Mouse (Mus musculus) hindbrain, postnatal 0 days (tissue): ENCODE measurements around the gene Ppp1r3d. TPM values are rescaled to one million over a fixed set of nuclear protein-coding genes. Genes with fewer than 3 reads are reported as not detected.

Experiments used
- ATAC-seq: fragments of 200-750 bp; cut with Nextera tagmentation; 2 replicates; pipeline ENCODE4 v1.8.0; 2017; ENCODE audit warnings: mild to moderate bottlenecking, moderate TSS enrichment, moderate library complexity
- DNase-seq: peaks from one replicate; pipeline ENCODE4 v3.0.0-alpha.2; 2015; ENCODE audit warnings: low spot score
- H3K27ac ChIP-seq: fragments of 300-500 bp; sonication (generic); 2 replicates; pipeline ENCODE4 v1.5.1; 2014; ENCODE audit warnings: mild to moderate bottlenecking
- H3K27me3 ChIP-seq: fragments of 300-500 bp; sonication (generic); 2 replicates; pipeline ENCODE4 v1.6.1; 2014; ENCODE audit warnings: low read length, mixed read lengths; ENCODE audit not compliant: insufficient read depth
- H3K36me3 ChIP-seq: fragments of 300-500 bp; sonication (generic); 2 replicates; pipeline ENCODE4 v1.6.1; 2014; ENCODE audit warnings: low read length, mixed read lengths; ENCODE audit not compliant: insufficient read depth
- H3K4me1 ChIP-seq: fragments of 300-500 bp; sonication (generic); 2 replicates; pipeline ENCODE4 v1.6.1; 2014; ENCODE audit warnings: antibody characterized with exemption, low read length, mixed read lengths; ENCODE audit not compliant: insufficient read depth
- H3K4me2 ChIP-seq: fragments of 300-500 bp; sonication (generic); 2 replicates; pipeline ENCODE4 v1.6.1; 2014; ENCODE audit warnings: low read depth, mild to moderate bottlenecking, low read length, moderate library complexity, mixed read lengths
- H3K4me3 ChIP-seq: fragments of 300-500 bp; sonication (generic); 2 replicates; pipeline ENCODE4 v1.5.1; 2014; ENCODE audit warnings: low read length
- H3K9ac ChIP-seq: fragments of 300-500 bp; sonication (generic); replicated peaks from 2 replicates; pipeline ENCODE4 v1.6.1; 2014; ENCODE audit warnings: mild to moderate bottlenecking, low read length, moderate library complexity, mixed read lengths
- H3K9me3 ChIP-seq: fragments of 300-500 bp; sonication (generic); 2 replicates; pipeline ENCODE4 v1.6.1; 2016; ENCODE audit warnings: low read length, mixed read lengths
- CTCF ChIP-seq: IDR thresholded peaks from 2 replicates; pipeline ENCODE4 v1.5.1; 2016; ENCODE audit warnings: antibody characterized with exemption, control low read depth, low read depth
- WGBS: fragments of 180-500 bp; shearing (Covaris S2); extraction: QIAGEN DNeasy Blood & Tissue Kit; methylation state at CpG from one replicate; pipeline ENCODE4 v1.1.7; 2014; 5-methylcytosine and 5-hydroxymethylcytosine counted together
- polyA plus RNA-seq: library from polyadenylated mRNA; unstranded; fragments of >200 nt; fragmentation: Nextera tagmentation; extraction: Ambion mirVana; gene quantifications from 2 replicates; pipeline ENCODE4 v1.2.1, GENCODE M21; 2015
- total RNA-seq: library from RNA; depleted of rRNA; stranded (reverse); fragments of >200 nt; gene quantifications from 2 replicates; pipeline ENCODE4 v1.2.3, GENCODE M21; 2014

The Ppp1r3d gene
- total and polyA plus RNA-seq, 2 experiments from 2014 or later, result 6.6 to 17.0 TPM

DNA sequence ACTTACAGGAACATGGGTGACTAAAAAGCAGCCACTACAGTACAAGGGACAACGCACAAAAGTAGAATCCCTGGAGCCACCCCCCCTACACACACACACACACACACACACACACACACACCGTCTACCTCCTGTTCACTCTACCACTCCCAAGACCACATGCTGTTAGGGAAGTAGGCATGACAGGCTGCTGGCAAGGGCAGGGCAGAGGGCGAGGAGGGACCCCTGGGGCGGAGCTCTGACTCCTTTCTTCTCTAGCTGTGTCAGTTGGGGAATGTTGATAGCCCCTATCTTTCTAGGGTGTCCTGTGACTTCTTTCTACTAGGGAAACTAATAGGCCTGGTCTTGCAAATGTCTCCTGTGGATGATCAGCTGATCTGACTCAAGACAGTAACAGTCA, 2.7 kb upstream of the Ppp1r3d start:
- H3K4me1 ChIP-seq, result peaks cover 23% of the 10 kb centered on the region
- H3K4me2 ChIP-seq, result no peak overlapping the region
- H3K36me3 ChIP-seq, result no peaks in the 10 kb centered on the region; the same call in 1 of the 2 replicates
- TF ChIP-seq CTCF, result no peak
- ATAC-seq (no peak), DNase-seq (no peak)
- no peak overlapping the region for H3K4me3 ChIP-seq
- WGBS, result 53% methylated on average over 4 of the region's 4 CpGs
- no peak overlapping the region for H3K27ac ChIP-seq
- no peaks in the 10 kb centered on the region for H3K9me3 ChIP-seq
- H3K27me3 ChIP-seq, result no peaks in the 10 kb centered on the region
- no peak overlapping the region for H3K9ac ChIP-seq

DNA sequence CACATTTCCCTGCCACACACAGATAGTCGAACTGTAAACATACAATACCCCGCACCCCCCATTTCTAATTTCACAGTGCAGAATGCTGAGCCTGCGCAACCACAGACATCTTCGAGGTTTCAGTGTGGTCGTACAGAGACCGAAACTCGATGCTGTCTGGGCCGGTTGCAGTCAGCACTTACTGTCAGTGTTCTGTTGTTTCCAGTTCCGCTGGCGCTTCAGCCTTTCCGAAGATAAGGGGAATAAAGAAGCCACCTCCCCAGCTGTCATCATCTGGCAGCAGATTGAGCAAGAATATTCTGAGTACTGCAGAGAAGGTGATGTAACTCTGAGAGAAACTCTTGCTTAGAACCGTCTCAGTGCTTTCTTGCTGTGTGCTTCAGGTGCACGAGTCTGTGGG, 2.2 kb upstream of the Ppp1r3d start:
- TF ChIP-seq CTCF, result no peak
- no peaks in the 10 kb centered on the region; the same call in 1 of the 2 replicates for H3K36me3 ChIP-seq
- H3K9ac ChIP-seq, result no peak overlapping the region
- H3K27ac ChIP-seq, result no peak overlapping the region
- ATAC-seq (no peak), DNase-seq (no peak)
- WGBS, result 73% methylated on average over 13 of the region's 13 CpGs
- no peak overlapping the region for H3K4me3 ChIP-seq
- H3K9me3 ChIP-seq, result no peaks in the 10 kb centered on the region
- H3K4me2 ChIP-seq, result no peak overlapping the region
- peaks cover 23% of the 10 kb centered on the region for H3K4me1 ChIP-seq
- H3K27me3 ChIP-seq, result no peaks in the 10 kb centered on the region

DNA sequence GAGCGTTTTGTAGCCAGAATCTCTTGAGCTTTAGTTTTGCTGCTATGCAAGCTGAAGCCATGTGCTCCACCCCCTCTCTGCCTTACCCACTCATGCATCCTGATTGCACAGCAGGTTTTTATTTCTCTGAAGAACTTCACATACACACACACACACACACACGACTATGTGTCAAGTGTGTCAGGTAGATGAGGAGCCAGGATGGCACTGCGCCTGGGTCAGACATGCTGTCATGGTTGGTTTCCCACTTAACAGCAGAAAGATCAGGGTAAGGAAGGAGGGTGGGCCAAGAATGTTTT, 827 bp upstream of the Ppp1r3d start:
- peak overlapping the region; percentile 71; the same call in 1 of the 2 replicates for H3K9ac ChIP-seq
- TF ChIP-seq CTCF, result no peak
- H3K4me2 ChIP-seq, result peak overlapping the region; percentile 98
- WGBS, result 10% methylated on average over 3 of the region's 3 CpGs
- no peaks in the 10 kb centered on the region for H3K36me3 ChIP-seq
- H3K4me3 ChIP-seq, result peak overlapping the region; percentile 66
- H3K9me3 ChIP-seq, result no peaks in the 10 kb centered on the region
- DNase-seq (peak; percentile 86), ATAC-seq (peak; percentile 66)
- H3K27me3 ChIP-seq, result no peaks in the 10 kb centered on the region
- peaks cover 23% of the 10 kb centered on the region for H3K4me1 ChIP-seq
- peak overlapping the region; percentile 82 for H3K27ac ChIP-seq

DNA sequence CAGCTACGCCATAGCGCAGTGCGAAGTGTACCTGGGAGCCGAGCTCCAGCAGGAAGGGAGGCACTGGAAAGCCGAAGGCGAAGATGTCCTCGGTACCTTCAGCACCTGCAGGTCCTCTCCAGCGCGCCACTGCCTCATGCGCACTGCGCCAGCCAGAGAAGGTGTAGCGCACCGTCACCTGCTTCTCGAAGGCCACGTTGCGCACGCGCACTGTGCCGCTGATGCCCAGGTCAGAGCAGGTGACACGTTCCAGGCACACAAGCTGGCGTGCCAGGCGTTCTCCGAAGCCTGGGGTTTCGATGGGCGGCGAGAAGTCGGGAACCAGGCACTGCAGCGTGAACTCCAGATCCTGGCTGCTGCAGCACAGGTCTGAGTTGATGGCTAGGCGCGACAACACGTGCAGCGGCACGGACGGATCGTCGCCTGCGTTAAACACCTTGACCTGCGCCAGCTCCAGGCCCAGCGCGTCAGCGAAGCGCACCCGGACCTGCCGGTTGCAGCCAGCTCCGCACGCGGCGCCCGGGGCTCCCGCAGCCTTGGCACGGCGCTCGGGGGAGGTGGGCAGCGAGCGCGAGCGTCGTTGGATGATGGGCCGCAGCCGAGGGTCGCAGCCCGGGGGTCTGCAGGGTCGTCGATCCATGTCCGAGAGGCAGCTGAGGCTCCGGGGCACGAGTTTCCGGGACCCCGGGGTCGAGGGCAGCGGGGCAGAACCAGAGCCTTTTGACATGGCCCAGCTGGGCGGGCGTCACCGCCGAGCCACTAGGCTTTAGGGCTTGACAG, 601 bp downstream of the Ppp1r3d start:
- 16% methylated on average over 70 of the region's 75 CpGs for WGBS
- Histone ChIP-seq H3K4me1 (peaks cover 23% of the 10 kb centered on the region), H3K4me3 (peak overlapping the region; percentile 66), H3K9ac (peak overlapping the region; percentile 71), H3K27ac (peak overlapping the region; percentile 82), H3K36me3 (no peaks in the 10 kb centered on the region), H3K4me2 (peak overlapping the region; percentile 98), H3K9me3 (no peaks in the 10 kb centered on the region), H3K27me3 (no peaks in the 10 kb centered on the region)
- DNase-seq (peak; percentile 51), ATAC-seq (peak; percentile 33)
- TF ChIP-seq CTCF, result no peak

GRCm38 (mm10) chr2:178413081-178413480, 1.2 kb downstream of the Ppp1r3d start:
- ATAC-seq, result no peak
- Histone ChIP-seq H3K27me3 (no peaks in the 10 kb centered on the region), H3K36me3 (no peaks in the 10 kb centered on the region), H3K4me2 (peak overlapping the region; percentile 98), H3K9ac (peak overlapping the region; percentile 71; the same call in 1 of the 2 replicates), H3K9me3 (no peaks in the 10 kb centered on the region), H3K4me3 (peak overlapping the region; percentile 66), H3K4me1 (peaks cover 23% of the 10 kb centered on the region), H3K27ac (peak overlapping the region; percentile 82; the same call in 1 of the 2 replicates)
- peak; percentile 13 for DNase-seq
- 57% methylated on average over 13 of the region's 13 CpGs for WGBS
- TF ChIP-seq CTCF, result no peak

- Histone ChIP-seq H3K4me3 (no peak overlapping the region), H3K27me3 (no peaks in the 10 kb centered on the region), H3K9me3 (no peaks in the 10 kb centered on the region), H3K4me1 (peaks cover 23% of the 10 kb centered on the region), H3K4me2 (peak overlapping the region; percentile 98), H3K27ac (no peak overlapping the region), H3K36me3 (no peaks in the 10 kb centered on the region), H3K9ac (no peak overlapping the region)
- DNase-seq (no peak), ATAC-seq (no peak)
- TF ChIP-seq CTCF, result no peak
- 51% methylated on average over 6 of the region's 6 CpGs for WGBS
These were observed 1.7 kb downstream of the Ppp1r3d start for GRCm38 (mm10) chr2:178412598-178412997.

DNA sequence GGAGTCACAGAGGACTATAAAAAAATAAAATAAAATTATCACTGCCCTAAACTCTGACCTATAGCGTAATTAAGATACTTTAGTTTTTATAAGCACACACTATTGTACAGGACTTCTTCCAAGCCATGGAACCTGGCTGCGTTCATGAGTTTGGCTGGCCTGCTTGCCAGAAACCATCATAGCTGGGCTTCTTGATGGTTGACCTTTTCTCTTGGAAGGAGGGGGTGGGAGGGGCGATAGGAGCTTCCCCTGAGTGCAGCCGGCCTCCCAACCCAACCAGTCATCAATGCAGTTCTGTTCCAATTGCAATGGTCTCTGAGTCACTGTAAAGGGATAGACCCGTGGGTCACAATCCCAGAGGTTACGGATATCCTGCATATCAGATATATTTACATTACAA, 4.0 kb downstream of the Ppp1r3d start:
- ATAC-seq, result no peak
- Histone ChIP-seq H3K36me3 (no peaks in the 10 kb centered on the region), H3K27me3 (no peaks in the 10 kb centered on the region), H3K4me3 (no peak overlapping the region), H3K9me3 (no peaks in the 10 kb centered on the region), H3K9ac (no peak overlapping the region), H3K4me1 (peaks cover 17% of the 10 kb centered on the region), H3K27ac (no peak overlapping the region), H3K4me2 (no peak overlapping the region)
- WGBS, result 85% methylated on average over 6 of the region's 6 CpGs
- DNase-seq, result no peak
- TF ChIP-seq CTCF, result no peak
